Mouse (Mus musculus) layer of hippocampus, adult 18-20 months (tissue): ENCODE data around the gene Fam171a2. TPM values are rescaled to one million over a fixed set of nuclear protein-coding genes. Genes with fewer than 3 reads are reported as not detected.

Experiments
- DNase-seq, 2 experiments: peaks; one replicate each; pipeline ENCODE4 v3.0.0; 2022; ENCODE audit warnings: low spot score in 2 of 2
- total RNA-seq, 2 experiments: library from RNA; stranded (reverse); gene quantifications; 2 replicates each; pipeline ENCODE4 v1.2.3; 2021

Gene Fam171a2
- total RNA-seq, 2 experiments from 2014 or later = 106 to 111 TPM

DNA sequence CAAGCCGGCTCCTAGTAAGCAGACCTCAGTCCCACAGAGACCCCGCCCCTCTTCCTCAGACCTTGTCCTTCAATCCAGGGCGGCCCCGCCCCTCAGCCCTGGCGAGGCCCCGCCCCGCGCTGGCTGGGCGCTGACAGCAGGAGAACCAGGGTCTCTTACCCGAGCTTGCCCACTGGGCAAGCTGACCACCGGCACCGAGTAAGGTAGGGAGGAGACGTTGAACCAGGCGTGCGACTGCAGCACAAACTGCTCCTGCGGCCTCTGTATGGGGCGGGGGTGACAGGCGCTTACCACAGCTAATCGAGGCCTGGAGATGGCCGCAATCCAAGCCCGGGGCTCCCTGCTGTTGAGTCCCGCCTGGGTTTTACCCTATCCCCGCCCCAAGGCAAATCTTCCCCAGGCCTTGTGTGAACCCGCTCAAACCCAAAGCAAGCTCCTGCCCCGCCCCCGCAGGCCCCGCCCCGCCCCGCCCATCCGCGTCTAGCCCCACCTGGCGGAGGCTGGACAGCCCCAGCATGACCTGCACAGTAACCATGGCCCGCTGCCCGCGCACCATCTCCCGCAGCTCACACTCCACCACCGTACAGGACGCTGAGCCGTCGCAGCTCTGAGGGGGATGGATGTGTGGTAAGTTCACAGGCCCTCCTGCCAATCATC, 8.4 kb upstream of the Fam171a2 start:
- peak in 1 of 2 experiments; percentile 34 for DNase-seq

DNA sequence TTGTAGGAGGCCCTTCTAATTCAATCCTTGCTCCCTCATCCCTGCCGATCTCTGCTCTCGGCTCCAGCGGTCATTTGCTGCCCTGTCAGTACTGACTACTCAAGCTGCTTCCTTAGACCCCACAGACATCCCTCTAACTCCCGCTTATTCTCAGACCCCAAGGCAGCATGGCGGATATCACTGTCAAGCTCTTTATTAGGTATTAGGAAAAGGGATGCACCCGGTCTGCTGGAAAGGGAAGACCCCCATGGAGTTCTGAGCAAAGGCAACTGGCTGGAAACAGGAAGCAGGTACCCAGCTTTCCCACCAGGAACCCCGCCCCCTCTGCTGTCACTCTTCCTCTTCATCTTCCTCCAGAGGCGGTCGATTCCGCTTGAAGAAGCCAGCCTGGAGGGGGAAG, 5.6 kb upstream of the Fam171a2 start:
- no peak for DNase-seq

DNA sequence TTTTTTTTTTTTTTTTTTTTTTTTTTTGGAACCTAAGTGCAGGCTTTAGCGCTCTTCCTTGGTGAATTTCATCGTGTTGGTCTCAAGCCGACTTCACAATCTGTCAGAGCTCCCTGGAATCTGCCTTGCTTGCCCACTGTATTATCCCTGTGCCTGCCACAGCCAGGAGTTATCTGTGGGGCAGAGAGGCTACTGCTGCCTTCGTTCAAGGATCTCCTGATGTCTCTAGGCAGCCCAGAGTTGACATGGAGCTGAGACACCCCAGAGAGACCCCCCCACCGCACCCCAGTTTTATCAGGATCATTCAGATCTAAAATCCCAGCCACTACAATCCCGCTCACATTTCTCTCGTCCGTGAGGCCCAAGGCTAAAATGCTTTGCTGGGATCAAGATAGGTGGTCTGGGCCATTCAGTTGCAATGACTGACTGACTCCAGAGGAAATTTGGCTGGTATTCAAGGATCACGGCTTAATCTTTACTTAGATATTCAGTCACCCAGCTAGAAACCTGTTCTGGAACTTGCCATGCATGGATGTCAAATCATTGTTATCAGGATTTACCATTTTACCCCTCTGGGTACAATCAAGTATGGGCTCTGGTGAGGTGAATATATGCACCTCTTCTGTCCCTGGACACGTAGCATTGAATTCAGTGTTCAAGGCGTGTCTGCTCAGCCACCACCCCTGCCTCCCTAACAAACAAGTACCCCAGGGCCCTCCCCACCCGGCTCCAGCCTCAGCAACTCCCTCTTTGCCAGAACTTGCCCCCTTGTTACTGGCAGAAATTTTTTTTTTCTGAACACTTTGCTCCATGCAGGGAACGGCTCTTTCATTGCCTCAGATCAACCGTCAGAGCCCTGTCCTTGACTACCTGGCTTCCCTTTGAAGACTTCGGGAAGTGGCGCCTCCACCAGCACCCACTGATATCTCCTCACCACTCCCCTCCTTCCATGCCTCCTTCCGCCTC, 1.8 kb upstream of the Fam171a2 start:
- DNase-seq = peak in 1 of 2 experiments; percentile 60

DNA sequence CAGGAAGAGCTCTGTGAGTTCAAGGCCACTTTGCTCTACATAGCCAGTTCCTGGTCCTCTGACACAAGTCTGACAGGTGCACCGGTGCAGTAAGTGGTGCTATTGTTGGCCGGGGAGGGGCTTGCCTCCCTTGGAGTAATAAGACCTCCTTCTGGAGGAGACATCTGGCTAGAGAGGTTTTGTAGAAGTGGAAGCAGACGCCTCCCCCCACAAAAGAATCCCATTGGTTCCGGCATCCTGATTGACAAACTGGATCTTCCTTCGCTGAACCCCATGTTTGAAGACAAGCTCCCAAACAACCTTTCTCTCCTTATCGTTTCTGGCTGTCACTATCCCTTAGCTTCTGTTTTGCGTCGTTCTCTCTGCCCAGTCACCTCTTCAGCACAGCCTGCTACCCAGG, 845 bp upstream of the Fam171a2 start:
- peak; percentile 30 to 73 for DNase-seq

DNA sequence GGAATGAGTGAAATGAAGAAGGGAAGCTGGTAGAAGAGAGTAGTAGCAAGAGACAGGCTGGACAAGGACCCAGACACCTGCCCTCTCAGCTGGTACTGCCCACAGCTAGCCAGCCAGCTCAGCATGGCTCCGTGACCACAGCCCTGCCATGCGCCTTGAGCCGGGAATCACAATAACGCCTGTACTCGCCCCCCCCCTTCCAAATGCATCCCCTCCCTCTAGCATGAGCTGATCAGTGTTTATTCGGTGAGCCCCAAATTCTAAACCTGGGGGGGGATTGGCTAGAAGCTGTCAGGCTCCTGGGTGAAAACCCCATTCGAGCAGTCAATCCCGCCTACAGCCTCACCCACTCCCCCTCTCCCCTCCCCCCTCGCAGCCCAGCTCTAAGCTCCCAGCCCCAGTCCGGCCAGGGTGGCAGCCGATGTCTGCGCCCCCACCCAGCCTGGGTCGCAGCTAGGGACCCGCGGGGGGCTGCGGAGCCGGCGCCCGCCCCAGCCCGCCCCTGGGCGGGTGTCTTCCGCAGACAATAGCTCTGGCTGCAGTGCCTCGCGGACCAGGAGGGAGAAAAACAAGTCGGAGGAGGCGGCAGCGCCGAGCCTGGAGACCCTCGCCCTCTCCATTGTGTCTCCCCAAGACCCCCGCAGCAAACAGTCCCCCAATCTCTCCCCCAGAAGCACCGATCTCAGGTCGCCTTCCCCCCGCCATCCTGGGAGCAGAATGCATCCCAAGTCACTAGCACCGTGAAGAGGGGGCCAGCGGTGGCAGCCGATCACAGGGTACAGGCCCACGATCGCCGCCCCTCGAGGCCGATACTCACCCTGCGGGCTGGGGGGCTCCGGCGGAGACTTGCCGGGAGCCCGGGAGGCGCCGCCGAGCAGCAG, 661 bp downstream of the Fam171a2 start:
- DNase-seq = peak in 1 of 2 experiments; percentile 35

DNA sequence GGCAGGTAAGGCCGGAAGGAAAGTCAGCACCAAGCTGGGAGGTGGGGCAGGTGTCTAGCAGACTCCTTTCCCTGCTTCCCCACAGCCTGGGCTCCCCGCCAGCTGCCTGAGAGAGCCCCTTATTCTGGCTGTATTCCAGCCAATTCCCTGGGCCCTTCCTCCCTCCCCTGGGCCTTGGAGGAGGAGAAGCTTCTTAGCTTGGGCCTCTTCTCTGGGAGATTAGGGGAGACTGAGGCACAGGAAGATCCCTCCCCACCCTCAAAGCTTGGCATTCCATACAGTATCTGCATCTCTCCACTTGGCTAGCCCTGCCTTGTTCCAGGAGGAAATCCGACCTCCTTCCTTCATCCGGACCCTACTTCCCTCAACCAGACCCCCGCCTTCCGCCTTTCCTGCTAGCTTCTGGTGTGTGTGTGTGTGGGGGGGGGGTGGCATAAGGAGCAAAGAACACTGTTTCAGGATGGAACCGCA, 1.6 kb downstream of the Fam171a2 start:
- no peak for DNase-seq

DNA sequence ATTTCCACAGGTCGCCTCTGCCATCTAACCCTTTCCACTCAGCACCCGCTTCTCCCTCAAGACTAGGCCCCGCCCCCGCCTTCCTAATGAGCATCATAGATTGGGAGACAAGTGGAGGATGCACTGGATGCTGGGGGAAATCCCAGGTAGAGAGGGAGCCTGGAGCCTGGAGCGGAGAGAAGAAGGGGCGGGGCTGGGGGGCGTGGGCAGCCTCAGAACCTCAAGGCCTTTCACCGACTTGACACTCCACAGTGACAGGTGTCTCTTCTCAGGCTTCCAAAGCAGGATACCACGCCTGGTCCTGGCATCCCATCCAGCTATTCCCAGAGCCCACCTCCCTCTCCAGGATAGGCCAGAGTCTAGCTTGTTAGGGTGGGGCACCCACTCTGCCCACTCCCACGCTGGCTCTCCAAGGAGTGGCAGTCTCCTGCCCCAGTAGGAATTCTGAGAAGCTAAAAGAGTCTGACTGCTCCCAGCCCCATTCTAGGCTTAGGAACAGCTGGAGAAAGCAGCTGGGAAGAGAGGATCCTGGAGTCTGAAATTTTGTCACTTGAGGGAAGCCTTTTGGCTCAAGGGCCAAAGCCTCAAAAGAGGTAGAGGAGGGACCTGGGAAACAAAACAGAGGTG, 2.1 kb downstream of the Fam171a2 start:
- no peak for DNase-seq

DNA sequence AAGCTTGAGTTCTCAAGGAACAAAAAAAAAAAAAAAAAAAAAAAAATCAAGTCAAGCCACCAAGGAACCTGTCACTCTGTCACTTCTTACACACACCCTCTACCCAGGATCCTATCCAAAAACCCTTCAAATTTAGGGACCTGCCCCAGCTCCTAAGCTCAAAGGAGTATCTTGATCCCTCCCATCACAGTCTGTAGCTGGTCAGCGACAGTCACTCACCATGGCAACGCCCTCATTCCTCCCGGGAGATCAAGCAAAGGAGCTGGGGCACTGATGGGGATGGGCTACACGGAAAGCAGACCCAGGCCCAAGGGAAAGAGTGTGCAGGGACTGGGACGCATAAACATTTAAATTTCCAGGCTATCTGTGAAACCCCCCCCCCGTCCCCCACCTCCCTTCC, 2.7 kb downstream of the Fam171a2 start:
- no peak for DNase-seq

DNA sequence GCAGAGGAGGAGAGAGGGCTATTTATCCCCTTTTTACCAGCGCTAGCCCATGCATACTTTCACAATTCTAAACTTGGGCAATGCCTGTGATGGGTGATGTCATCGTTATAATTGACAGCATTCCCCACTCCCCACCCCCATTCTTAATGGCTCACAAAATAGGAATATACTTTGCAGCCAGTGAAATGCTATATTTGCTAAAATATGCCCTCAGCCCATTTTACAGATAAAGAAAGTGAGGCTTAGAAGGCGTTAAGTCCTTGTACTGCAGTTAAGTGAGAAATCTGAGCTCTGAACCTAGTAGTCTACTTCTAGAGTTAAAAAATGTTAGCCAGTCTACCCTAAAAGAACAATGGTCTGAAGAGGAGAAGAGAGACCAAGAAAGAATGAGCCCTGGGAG, 3.2 kb downstream of the Fam171a2 start:
- no peak for DNase-seq

DNA sequence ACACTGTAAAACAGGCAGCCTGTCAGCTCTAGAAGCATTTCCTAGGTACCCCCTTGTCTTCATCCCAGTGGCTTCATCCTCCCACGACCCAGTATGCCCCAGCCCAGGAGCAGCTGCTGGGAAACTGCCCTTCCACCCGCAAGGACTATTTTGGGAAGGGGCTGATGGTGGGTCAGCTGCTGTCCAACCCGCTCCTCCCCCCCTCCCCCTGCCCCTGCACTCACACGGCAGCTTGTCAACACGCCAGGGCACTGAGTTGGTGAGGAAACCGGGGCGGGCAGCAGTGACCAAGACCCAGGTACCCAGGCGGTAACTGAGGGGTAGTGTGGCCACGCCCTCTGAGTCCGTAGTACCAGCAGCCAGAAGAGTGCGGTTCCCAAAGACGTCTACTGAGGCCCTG, 3.7 kb downstream of the Fam171a2 start:
- no peak for DNase-seq

DNA sequence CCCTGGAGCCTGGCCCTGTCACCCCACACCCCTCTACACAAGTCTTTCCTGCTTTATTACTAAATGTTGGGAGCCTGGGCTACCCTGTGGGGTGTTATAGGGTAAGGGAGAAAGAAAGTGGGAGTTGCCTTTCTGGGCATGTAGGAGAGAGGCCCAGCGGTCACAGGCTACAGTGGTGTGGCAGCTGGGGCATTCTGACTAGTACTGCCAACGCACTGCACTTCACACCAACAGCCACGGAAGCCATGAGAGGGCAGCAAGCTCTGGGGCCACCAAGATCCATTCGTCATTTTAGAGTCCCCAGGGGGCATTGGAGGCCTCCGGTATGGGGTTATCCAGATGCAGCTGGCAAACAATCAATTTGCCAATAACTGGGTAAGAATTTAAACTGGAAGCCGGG, 5.4 kb downstream of the Fam171a2 start:
- no peak for DNase-seq

DNA sequence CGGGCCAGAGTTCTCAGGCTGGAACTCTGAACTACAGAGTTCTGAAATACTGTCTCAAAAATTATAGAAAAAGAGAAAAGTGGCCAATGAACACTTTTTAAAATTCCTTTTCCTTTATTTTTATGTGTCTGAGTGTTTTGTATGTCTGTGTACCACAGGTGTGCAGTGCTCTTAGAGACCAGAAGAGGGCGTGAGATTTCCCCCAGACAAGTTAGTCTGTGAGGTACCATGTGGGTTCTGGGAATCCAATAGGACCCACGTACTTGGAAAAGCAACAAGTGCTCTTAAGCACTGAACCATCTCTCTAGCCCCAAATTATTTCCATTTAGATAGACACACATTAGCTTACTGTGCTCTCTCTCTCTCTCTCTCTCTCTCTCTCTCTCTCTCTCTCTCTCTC, 6.0 kb downstream of the Fam171a2 start:
- DNase-seq = no peak

DNA sequence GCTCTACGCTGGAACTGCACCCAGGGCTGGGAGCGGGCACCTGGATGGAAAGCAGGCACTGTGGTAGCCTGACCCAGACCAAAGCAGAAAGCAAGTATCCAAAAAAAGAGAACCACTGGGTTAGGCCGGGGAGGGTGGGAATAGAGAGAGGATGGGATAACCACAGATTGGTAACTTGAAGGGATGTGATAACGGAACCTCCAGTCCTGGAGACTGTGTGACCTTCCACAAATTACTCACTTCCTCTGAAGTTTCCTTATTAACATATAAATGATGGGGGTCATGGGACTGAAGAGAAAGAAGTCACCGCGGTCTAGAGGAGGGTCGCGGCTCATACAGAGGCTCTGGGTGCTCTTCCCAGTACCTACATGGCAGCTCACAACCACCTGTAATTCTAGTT, 7.2 kb downstream of the Fam171a2 start:
- no peak for DNase-seq

DNA sequence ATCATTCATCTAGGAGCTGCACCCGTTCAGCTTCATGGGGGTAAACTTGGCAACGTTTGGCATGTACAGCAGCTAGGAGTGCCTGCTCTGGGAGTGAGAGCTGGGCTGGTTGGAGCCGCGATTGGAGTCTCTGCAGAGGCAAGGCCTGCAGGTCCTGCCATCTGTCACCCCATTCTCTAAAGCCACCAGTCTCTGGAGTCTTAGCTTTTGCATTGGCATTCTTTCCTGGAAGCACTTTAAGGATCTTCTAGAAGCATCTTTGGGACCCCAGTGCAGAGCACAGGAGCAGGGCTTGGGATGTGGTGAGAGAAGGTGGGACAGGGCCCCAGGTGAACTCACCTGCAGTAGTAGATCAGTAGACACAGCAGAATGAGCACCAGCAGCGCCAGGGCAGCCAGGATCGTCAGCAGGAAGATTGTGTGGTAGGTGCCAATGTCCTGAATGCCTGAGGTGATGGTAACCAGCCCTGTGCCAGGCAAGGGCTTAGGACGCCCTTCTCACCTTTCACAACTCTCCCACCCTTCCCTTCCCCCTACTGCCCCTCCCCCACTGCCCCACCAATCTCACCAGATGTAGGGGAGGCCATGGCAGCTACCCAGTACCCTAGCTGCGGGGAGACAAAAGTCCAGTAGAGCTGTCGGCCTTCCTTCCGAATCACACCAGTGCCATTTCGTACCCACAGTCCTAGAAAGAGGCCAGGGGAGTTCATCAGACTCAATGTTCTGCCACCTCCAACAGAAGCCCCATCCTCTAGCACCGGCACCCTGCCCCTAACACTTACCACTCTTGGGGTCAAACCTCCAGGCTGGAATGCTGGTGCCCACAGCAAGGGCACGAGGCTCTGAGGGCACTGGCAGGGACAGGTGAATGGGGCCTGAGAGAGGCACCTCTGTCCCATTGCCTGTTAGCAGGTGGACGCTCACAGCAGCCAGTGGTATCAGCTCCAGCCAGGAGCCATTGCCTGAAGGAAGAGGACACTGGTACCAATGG, 8.1 kb downstream of the Fam171a2 start:
- peak in 1 of 2 experiments; percentile 59 for DNase-seq

DNA sequence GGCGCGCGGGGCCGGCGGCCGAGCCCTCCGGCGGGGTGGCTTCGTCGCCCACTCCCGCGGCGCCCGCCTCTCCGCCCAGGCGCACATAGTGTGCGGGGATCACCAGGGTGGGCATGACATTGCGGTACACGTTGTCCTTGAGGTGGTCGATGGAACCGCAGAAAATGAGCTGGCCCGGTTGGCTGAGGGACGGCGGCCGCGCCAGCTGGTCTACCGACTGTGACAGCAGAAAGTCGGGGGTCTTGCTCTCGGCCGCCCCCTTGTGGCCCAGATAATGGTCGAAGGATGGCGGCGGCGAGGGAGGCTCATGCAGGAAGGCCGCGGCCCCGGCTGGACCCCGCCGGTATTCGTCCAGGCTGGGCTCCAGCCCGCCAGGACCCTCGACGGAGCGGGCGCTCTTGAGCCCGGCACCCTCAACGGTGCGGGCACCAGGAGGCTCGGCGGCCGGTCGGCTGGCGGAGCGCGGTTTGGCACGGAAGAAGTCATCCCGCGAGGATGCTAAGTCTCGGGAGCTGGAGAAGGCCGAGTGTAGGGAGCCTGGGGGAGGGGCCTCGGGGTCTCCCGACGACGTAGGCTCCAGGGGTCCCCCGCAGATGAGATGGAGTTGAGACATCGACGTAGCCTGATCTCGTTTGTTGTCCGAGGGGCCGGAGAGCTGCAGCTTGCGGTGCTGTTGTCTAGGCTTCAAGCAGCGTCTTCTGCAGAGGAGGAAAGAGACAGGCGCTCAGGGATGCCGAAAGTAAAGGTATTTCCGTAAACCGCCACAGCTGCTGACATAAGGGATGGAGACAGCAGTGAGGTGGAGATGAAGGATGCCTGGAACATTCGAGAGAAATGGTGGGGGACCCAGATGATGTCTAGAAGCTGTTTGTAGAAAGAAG, 9.0 kb downstream of the Fam171a2 start:
- DNase-seq = peak; percentile 65 to 84

DNA sequence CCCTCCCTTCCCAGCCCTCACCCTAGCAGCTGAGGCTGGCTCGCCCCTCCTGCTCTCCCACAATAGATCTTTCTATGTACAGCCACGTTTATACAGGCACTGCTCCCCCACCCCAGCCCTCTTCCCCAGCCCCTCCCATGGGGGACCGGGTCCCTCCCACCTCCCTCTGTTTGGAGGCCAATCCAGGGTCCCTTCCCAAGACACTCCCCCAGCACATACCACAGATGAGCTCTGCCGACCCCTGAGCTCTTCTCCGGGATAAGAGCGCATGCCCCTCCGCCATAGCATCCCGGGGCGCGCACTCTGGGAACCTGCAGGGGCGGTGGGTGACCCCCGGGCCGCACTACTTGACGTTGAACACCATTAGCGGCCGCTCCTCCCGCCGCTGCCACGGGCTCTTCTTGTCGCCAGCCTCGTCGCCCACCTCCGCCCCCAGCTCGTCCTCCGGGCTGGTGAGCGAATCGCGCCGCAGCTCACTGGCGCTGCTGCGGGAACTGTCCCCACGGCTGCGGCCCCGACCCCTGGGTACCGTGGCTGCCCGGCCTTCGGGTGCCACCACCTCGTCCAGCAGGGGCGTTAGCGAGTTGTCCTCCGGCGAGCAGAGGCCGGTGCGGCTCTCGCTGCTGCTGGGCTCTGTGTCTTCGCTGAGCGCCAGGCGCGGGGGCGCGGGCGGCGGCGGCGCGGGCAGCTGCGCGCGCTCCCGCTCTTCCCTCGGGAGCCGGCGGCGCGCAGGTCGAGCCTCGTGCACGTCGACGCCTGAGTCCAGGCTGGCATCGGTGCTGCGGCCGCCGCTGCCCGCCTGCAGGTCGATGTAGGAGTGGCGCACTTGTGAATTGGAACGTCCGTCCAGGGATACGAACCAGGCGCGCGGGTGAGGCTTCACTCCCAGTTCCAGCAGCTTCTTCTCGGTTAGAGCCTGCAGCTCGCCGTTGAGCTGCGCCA, 10.1 kb downstream of the Fam171a2 start:
- DNase-seq = peak; percentile 68 to 77

DNA sequence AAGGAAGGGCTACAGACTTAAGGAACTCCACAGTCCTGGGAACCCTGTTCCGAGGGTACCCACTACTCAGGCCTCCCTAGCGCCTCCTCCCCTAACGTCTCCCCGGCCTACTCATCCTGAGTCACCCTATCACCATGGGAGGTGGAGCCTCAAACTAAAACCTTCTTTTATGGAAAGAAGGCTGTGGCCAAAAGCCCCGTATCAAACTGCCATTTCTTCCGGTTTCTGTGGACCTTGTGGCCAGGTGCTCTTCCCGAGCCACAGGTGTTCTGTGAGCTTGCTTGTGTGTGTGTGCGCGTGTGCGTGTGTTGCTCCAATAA, 11.1 kb downstream of the Fam171a2 start:
- DNase-seq = no peak
